Comparison of ENCODE assay signal across 7 mouse cellular contexts in the genomic region with DNA sequence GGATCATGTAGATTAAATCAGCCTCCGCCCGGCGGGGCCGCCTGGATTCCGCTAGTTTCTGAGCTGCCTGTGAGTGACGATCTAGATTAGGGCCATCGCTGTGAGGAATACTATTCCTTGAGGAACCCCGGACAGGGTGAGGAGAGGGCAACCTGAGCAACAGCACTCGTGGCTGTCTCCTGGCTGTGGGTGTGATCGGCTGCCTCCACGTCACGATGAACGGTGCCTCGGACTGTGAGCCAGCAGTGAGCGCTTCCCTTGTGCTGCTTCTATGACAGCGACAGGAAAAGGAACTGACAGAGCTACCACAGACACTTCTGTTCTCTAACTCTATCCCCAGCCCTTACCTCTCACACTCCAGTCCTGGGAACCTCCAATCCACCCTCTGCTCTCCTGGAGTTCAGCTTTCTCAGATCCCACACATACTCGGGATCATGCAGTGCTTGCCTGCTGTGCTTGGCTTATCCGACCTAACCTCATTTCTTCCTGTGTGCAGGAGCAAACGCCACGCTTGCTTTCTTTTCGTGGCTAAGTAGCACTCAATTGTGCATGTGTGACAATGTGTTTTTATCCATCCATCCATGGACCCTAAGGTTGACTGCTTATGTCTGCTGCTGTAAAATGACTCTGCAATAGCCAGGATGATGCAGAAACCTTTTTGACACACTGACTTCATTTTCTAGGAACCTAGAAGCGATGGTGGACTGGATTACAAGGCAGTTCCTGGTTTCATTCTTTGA. TPM values are rescaled to one million over a fixed set of nuclear protein-coding genes. Genes with fewer than 3 reads are reported as not detected.
A peak's percentile ranks its signal among the peaks of the same experiment; 100 is the strongest.
DNase-seq lines count a peak whose midpoint lies in the region; ATAC-seq and TF ChIP-seq lines count a peak whose summit lies in the region.

No protein-coding gene starts in this region.

- TF ChIP-seq CTCF in liver, embryonic 14.5 days (IDR thresholded peaks at IDR 0.05; ENCODE audit: low read depth) = no peak

- H3K4me3 ChIP-seq in midbrain, embryonic 16.5 days (ENCODE audit: low read depth, low read length) = no peak overlapping the region
- H3K4me3 ChIP-seq in midbrain, embryonic 11.5 days (ENCODE audit: low read depth, low read length) = no peak overlapping the region
- no peak overlapping the region for H3K4me3 ChIP-seq in liver, embryonic 14.5 days (ENCODE audit: insufficient read depth in 1 of 2, low read depth in 2 of 2, low read length in 2 of 2)
- no peak overlapping the region for H3K4me3 ChIP-seq in embryonic facial prominence, embryonic 10.5 days

- H3K9me3 ChIP-seq in midbrain, embryonic 16.5 days (replicated peaks; ENCODE audit: control insufficient read depth, low read length, poor library complexity, severe bottlenecking) = no peaks in the 10 kb centered on the region
- H3K9me3 ChIP-seq in midbrain, embryonic 11.5 days (ENCODE audit: control insufficient read depth, low read length) = no peaks in the 10 kb centered on the region
- H3K9me3 ChIP-seq in liver, embryonic 14.5 days (ENCODE audit: control insufficient read depth, low read length) = no peaks in the 10 kb centered on the region
- no peaks in the 10 kb centered on the region for H3K9me3 ChIP-seq in embryonic facial prominence, embryonic 10.5 days

- peaks cover 9% of the 10 kb centered on the region; the same call in 1 of the 2 replicates for H3K4me1 ChIP-seq in midbrain, embryonic 16.5 days (ENCODE audit: control insufficient read depth, insufficient read depth, low read length)
- peaks cover 13% of the 10 kb centered on the region for H3K4me1 ChIP-seq in midbrain, embryonic 11.5 days (ENCODE audit: control insufficient read depth, insufficient read depth, low read length)
- peaks cover 3 to 14% of the 10 kb centered on the region in 2 experiments; a peak in 3 of 4 replicates for H3K4me1 ChIP-seq in liver, embryonic 14.5 days (replicated peaks; ENCODE audit: control insufficient read depth in 2 of 2, insufficient read depth in 2 of 2, low read length in 1 of 2)
- H3K4me1 ChIP-seq in embryonic facial prominence, embryonic 10.5 days = peaks cover 19% of the 10 kb centered on the region

- H3K4me2 ChIP-seq in midbrain, embryonic 16.5 days (ENCODE audit: low read length) = peak overlapping the region; percentile 3; the same call in 1 of the 2 replicates
- no peak overlapping the region for H3K4me2 ChIP-seq in midbrain, embryonic 11.5 days
- H3K4me2 ChIP-seq in liver, embryonic 14.5 days (ENCODE audit: low read depth) = peak overlapping the region; percentile 52

- no peak overlapping the region for H3K27ac ChIP-seq in midbrain, embryonic 16.5 days (ENCODE audit: low read length)
- no peak overlapping the region for H3K27ac ChIP-seq in midbrain, embryonic 11.5 days (ENCODE audit: low read depth, low read length)
- no peak overlapping the region for H3K27ac ChIP-seq in liver, embryonic 14.5 days
- no peak overlapping the region for H3K27ac ChIP-seq in embryonic facial prominence, embryonic 10.5 days (replicated peaks)

- no peak for ATAC-seq in midbrain, embryonic 16.5 days
- no peak for ATAC-seq in midbrain, embryonic 11.5 days (ENCODE audit: low FRiP score)
- ATAC-seq in erythroid progenitor cell, adult 5-6 weeks (replicated peaks; ENCODE audit: low FRiP score, poor library complexity, severe bottlenecking) = 0 out of 2 replicates have a peak, but pooled peaks have one; percentile 41
- ATAC-seq in liver, embryonic 14.5 days (ENCODE audit: insufficient read depth) = peak; percentile 36; the same call in 1 of the 2 replicates

- no peak for TF ChIP-seq EP300 in liver, embryonic 14.5 days (IDR thresholded peaks at IDR 0.05; ENCODE audit: low read depth)

- no peak overlapping the region for H3K9ac ChIP-seq in midbrain, embryonic 16.5 days (ENCODE audit: low read depth, low read length)
- H3K9ac ChIP-seq in midbrain, embryonic 11.5 days (ENCODE audit: low read length) = no peak overlapping the region
- no peak overlapping the region; the same call in 1 of the 2 replicates for H3K9ac ChIP-seq in liver, embryonic 14.5 days (replicated peaks)

- WGBS in midbrain, embryonic 16.5 days = 59% methylated on average over 22 of the region's 22 CpGs
- 60% methylated on average over 22 of the region's 22 CpGs for WGBS in midbrain, embryonic 11.5 days
- 29% methylated on average over 22 of the region's 22 CpGs for WGBS in liver, embryonic 14.5 days (ENCODE audit: insufficient replicate concordance)
- 71% methylated on average over 22 of the region's 22 CpGs for WGBS in embryonic facial prominence, embryonic 10.5 days

- no peak for DNase-seq in midbrain, embryonic 11.5 days (ENCODE audit: low spot score, missing footprints)
- no peak for DNase-seq in liver, embryonic 14.5 days (ENCODE audit: low read depth in 3 of 3, low spot score in 3 of 3)
- DNase-seq in thymus, postnatal 14 days = peak; percentile 57
- no peak for DNase-seq in urinary bladder, adult 18-20 months (ENCODE audit: low spot score in 2 of 2)
- DNase-seq in embryonic facial prominence, embryonic 10.5 days (ENCODE audit: low spot score) = no peak

- no peaks in the 10 kb centered on the region for H3K27me3 ChIP-seq in midbrain, embryonic 16.5 days (ENCODE audit: control insufficient read depth, insufficient read depth, low read depth, low read length)
- H3K27me3 ChIP-seq in midbrain, embryonic 11.5 days (ENCODE audit: control insufficient read depth, insufficient read depth, low read length) = no peaks in the 10 kb centered on the region
- H3K27me3 ChIP-seq in liver, embryonic 14.5 days (ENCODE audit: control insufficient read depth, insufficient read depth, low read length) = no peaks in the 10 kb centered on the region
- H3K27me3 ChIP-seq in embryonic facial prominence, embryonic 10.5 days (replicated peaks; ENCODE audit: low read depth, poor library complexity, severe bottlenecking) = no peaks in the 10 kb centered on the region

- no peaks in the 10 kb centered on the region for H3K36me3 ChIP-seq in midbrain, embryonic 16.5 days (ENCODE audit: control insufficient read depth, insufficient read depth, low read length)
- no peaks in the 10 kb centered on the region for H3K36me3 ChIP-seq in midbrain, embryonic 11.5 days (ENCODE audit: control insufficient read depth, insufficient read depth, low read length)
- no peaks in the 10 kb centered on the region for H3K36me3 ChIP-seq in liver, embryonic 14.5 days (replicated peaks; ENCODE audit: control insufficient read depth, insufficient read depth, low read depth)
- no peaks in the 10 kb centered on the region; the same call in 1 of the 2 replicates for H3K36me3 ChIP-seq in embryonic facial prominence, embryonic 10.5 days (replicated peaks)

RNA-seq across cellular contexts. Expression of gene Hs2st1, which starts 8.3 kb away (rescaled TPM):
- 13.9 and 14.5 TPM in 2 replicates for polyA plus RNA-seq in midbrain, embryonic 16.5 days (2015; fragmentation: Nextera tagmentation; extraction: Ambion mirVana)
- 16.5 and 16.9 TPM in 2 replicates for polyA plus RNA-seq in midbrain, embryonic 11.5 days (2014; fragmentation: Nextera tagmentation; extraction: Ambion mirVana)
- 7.5 and 10.5 TPM in 2 replicates for total RNA-seq in erythroid progenitor cell, adult 5-6 weeks (2015; ENCODE audit: low replicate concordance)
- 13.1 and 13.2 TPM in 2 replicates for total RNA-seq in erythroid progenitor cell, adult 5-6 weeks (2017; ENCODE audit: low replicate concordance)
- polyA plus RNA-seq in liver, embryonic 14.5 days (2012; rRNA removed) = 1.9 and 2.5 TPM in 2 replicates
- 1.7 TPM in 2 replicates for polyA plus RNA-seq in liver, embryonic 14.5 days (2014; fragmentation: Nextera tagmentation; extraction: Ambion mirVana)
- polyA plus RNA-seq in embryonic facial prominence, embryonic 10.5 days (2016; fragmentation: Nextera tagmentation; extraction: Ambion mirVana) = 11.7 and 12.7 TPM in 2 replicates

RNA-seq across cellular contexts. Expression of gene Selenof, which starts 8.4 kb away (rescaled TPM):
- 525 and 552 TPM in 2 replicates for polyA plus RNA-seq in midbrain, embryonic 16.5 days (2015; fragmentation: Nextera tagmentation; extraction: Ambion mirVana)
- polyA plus RNA-seq in midbrain, embryonic 11.5 days (2014; fragmentation: Nextera tagmentation; extraction: Ambion mirVana) = 414 and 426 TPM in 2 replicates
- total RNA-seq in erythroid progenitor cell, adult 5-6 weeks (2015; ENCODE audit: low replicate concordance) = 253 and 262 TPM in 2 replicates
- total RNA-seq in erythroid progenitor cell, adult 5-6 weeks (2017; ENCODE audit: low replicate concordance) = 206 and 298 TPM in 2 replicates
- 72.6 and 141 TPM in 2 replicates for polyA plus RNA-seq in liver, embryonic 14.5 days (2012; rRNA removed)
- polyA plus RNA-seq in liver, embryonic 14.5 days (2014; fragmentation: Nextera tagmentation; extraction: Ambion mirVana) = 243 and 263 TPM in 2 replicates
- 452 and 456 TPM in 2 replicates for polyA plus RNA-seq in embryonic facial prominence, embryonic 10.5 days (2016; fragmentation: Nextera tagmentation; extraction: Ambion mirVana)

Comparison
In these comparisons a context has a peak if more than half of its experiments do, and no peak if none do; other contexts are left out.
1. ATAC-seq: peak in erythroid progenitor cell, adult 5-6 weeks (single experiment) and liver, embryonic 14.5 days (single experiment); none in midbrain, embryonic 16.5 days (single experiment) and midbrain, embryonic 11.5 days (single experiment).